In genomic region chr16:18377203-18377602, GRCm38 (mm10) we compare ENCODE assay signal across 10 mouse cellular contexts. TPM values are rescaled to one million over a fixed set of nuclear protein-coding genes. Genes with fewer than 3 reads are reported as not detected.
DNase-seq lines count a peak whose midpoint lies in the region; ATAC-seq and TF ChIP-seq lines count a peak whose summit lies in the region.
"Had no signal": no experiment of that assay in that cellular context is flagged by ENCODE, and none has a peak within 500 bp of the region (broad histone marks: within the 10 kb centered on the region; RNA-seq: fewer than 3 reads in every experiment).

No protein-coding gene starts in this region.

- ATAC-seq in megakaryocyte, adult 5-6 weeks (ENCODE audit: poor library complexity, severe bottlenecking), result no peak
- 0 out of 2 replicates have a peak, but pooled peaks have one; percentile 49 for ATAC-seq in intestine, embryonic 16.5 days
- peak; percentile 82 for ATAC-seq in liver, postnatal 0 days
- ATAC-seq: forebrain, embryonic 15.5 days had no signal

- H3K9me3 ChIP-seq in megakaryocyte, embryonic 14.5 days, result no peaks in the 10 kb centered on the region
- H3K9me3 ChIP-seq in intestine, embryonic 16.5 days (ENCODE audit: control insufficient read depth, low read length), result no peaks in the 10 kb centered on the region
- H3K9me3 ChIP-seq in liver, postnatal 0 days (ENCODE audit: low read length), result no peaks in the 10 kb centered on the region
- H3K9me3 ChIP-seq: forebrain, embryonic 15.5 days had no signal

- TF ChIP-seq EP300 in liver, postnatal 0 days (IDR thresholded peaks at IDR 0.05; ENCODE audit: low read depth), result no peak

- peaks cover 37% of the 10 kb centered on the region for H3K27me3 ChIP-seq in megakaryocyte, embryonic 14.5 days (replicated peaks)
- H3K27me3 ChIP-seq in intestine, embryonic 16.5 days (replicated peaks; ENCODE audit: control insufficient read depth, insufficient read depth, low read length), result no peaks in the 10 kb centered on the region
- no peaks in the 10 kb centered on the region for H3K27me3 ChIP-seq in liver, postnatal 0 days (ENCODE audit: insufficient read depth, low read length)
- H3K27me3 ChIP-seq: forebrain, embryonic 15.5 days had no signal

- DNase-seq in R1 (ENCODE audit: low read depth, low spot score), result peak; percentile 77
- no peak for DNase-seq in liver, postnatal 0 days
- no peak for DNase-seq in gastrocnemius, adult 2 months
- no peak for DNase-seq in spleen, postnatal 10 days (ENCODE audit: low spot score in 2 of 2)
- DNase-seq: cerebellum, adult 9-10 months had no signal

- H3K4me3 ChIP-seq in megakaryocyte, embryonic 14.5 days (replicated peaks), result peak overlapping the region; percentile 18
- H3K4me3 ChIP-seq in intestine, embryonic 16.5 days (ENCODE audit: low read length), result no peak overlapping the region
- no peak overlapping the region for H3K4me3 ChIP-seq in liver, postnatal 0 days (ENCODE audit: low read depth, low read length)
- no peak overlapping the region for H3K4me3 ChIP-seq in gastrocnemius, adult 2 months
- H3K4me3 ChIP-seq: forebrain, embryonic 15.5 days had no signal

- H3K36me3 ChIP-seq in megakaryocyte, embryonic 14.5 days (replicated peaks; ENCODE audit: low read length), result no peaks in the 10 kb centered on the region
- H3K36me3 ChIP-seq in intestine, embryonic 16.5 days (ENCODE audit: control insufficient read depth, insufficient read depth, low read length), result no peaks in the 10 kb centered on the region
- no peaks in the 10 kb centered on the region for H3K36me3 ChIP-seq in liver, postnatal 0 days (replicated peaks; ENCODE audit: insufficient read depth, low read length)
- H3K36me3 ChIP-seq: forebrain, embryonic 15.5 days had no signal

- no peak overlapping the region for H3K9ac ChIP-seq in intestine, embryonic 16.5 days (ENCODE audit: low read depth, low read length)
- H3K9ac ChIP-seq in liver, postnatal 0 days (replicated peaks), result no peak overlapping the region; the same call in 1 of the 2 replicates
- H3K9ac ChIP-seq: forebrain, embryonic 15.5 days; hindbrain, embryonic 14.5 days had no signal

- peaks cover 33% of the 10 kb centered on the region for H3K4me1 ChIP-seq in megakaryocyte, embryonic 14.5 days
- H3K4me1 ChIP-seq in intestine, embryonic 16.5 days (ENCODE audit: control insufficient read depth, insufficient read depth, low read length), result peaks cover 16% of the 10 kb centered on the region
- H3K4me1 ChIP-seq in liver, postnatal 0 days (ENCODE audit: insufficient read depth), result peaks cover 13% of the 10 kb centered on the region

- TF ChIP-seq CTCF in liver, postnatal 0 days (IDR thresholded peaks at IDR 0.05; ENCODE audit: low read depth), result no peak
- TF ChIP-seq CTCF in gastrocnemius, adult 2 months (IDR thresholded peaks at IDR 0.05), result no peak

- WGBS in intestine, embryonic 16.5 days, result 29% methylated on average over 3 of the region's 3 CpGs
- WGBS in liver, postnatal 0 days (ENCODE audit: insufficient replicate concordance), result 31% methylated on average over 3 of the region's 3 CpGs

- H3K27ac ChIP-seq in intestine, embryonic 16.5 days (ENCODE audit: low read length), result peak overlapping the region; percentile 37; the same call in 1 of the 2 replicates
- H3K27ac ChIP-seq in liver, postnatal 0 days (ENCODE audit: low read depth), result peak overlapping the region; percentile 51
- no peak overlapping the region for H3K27ac ChIP-seq in gastrocnemius, adult 2 months
- H3K27ac ChIP-seq: forebrain, embryonic 15.5 days; hindbrain, embryonic 14.5 days had no signal

- H3K4me2 ChIP-seq in intestine, embryonic 16.5 days (ENCODE audit: low read depth, low read length), result no peak overlapping the region
- H3K4me2 ChIP-seq in liver, postnatal 0 days (ENCODE audit: low read depth, low read length), result no peak overlapping the region
- H3K4me2 ChIP-seq: forebrain, embryonic 15.5 days; hindbrain, embryonic 14.5 days had no signal

- intact Hi-C loops in gastrocnemius, adult 2 months (cut with DNase I), result no loop called here

RNA-seq across cellular contexts. Expression of gene Arvcf, which starts 29.2 kb away (rescaled TPM):
- 2.6 TPM in 1 of 2 replicates, not detected in the other for polyA plus RNA-seq in megakaryocyte, embryonic 14.5 days (2012; ENCODE audit: insufficient read depth, low replicate concordance)
- total RNA-seq in megakaryocyte, adult 5-6 weeks (2015), result 0.38 and 0.68 TPM in 2 replicates
- total RNA-seq in megakaryocyte, adult 5-6 weeks (2017), result 1.5 and 3.0 TPM in 2 replicates
- polyA plus RNA-seq in intestine, embryonic 16.5 days (2015; fragmentation: Nextera tagmentation; extraction: Ambion mirVana), result 18.4 and 21.7 TPM in 2 replicates
- polyA plus RNA-seq in liver, postnatal 0 days (2015; fragmentation: Nextera tagmentation; extraction: Ambion mirVana), result 7.0 and 9.7 TPM in 2 replicates
- 1 to 10 TPM; 7.0 to 8.9 TPM for total RNA-seq in gastrocnemius, adult 2 months (2021)

RNA-seq across cellular contexts. Expression of gene Tango2, which starts 29.3 kb away (rescaled TPM):
- 17.3 and 33.0 TPM in 2 replicates for polyA plus RNA-seq in megakaryocyte, embryonic 14.5 days (2012; ENCODE audit: insufficient read depth, low replicate concordance)
- total RNA-seq in megakaryocyte, adult 5-6 weeks (2015), result 27.2 and 27.4 TPM in 2 replicates
- total RNA-seq in megakaryocyte, adult 5-6 weeks (2017), result 5.7 and 11.8 TPM in 2 replicates
- 62.4 and 69.8 TPM in 2 replicates for polyA plus RNA-seq in intestine, embryonic 16.5 days (2015; fragmentation: Nextera tagmentation; extraction: Ambion mirVana)
- 54.1 and 61.1 TPM in 2 replicates for polyA plus RNA-seq in liver, postnatal 0 days (2015; fragmentation: Nextera tagmentation; extraction: Ambion mirVana)
- total RNA-seq in gastrocnemius, adult 2 months (2021), result 10 to 100 TPM; 41.8 to 59.7 TPM

RNA-seq across cellular contexts. Expression of gene Txnrd2, which starts 49.0 kb away (rescaled TPM):
- polyA plus RNA-seq in megakaryocyte, embryonic 14.5 days (2012; ENCODE audit: insufficient read depth, low replicate concordance), result 6.9 TPM in 1 of 2 replicates, not detected in the other
- 10.3 and 11.8 TPM in 2 replicates for total RNA-seq in megakaryocyte, adult 5-6 weeks (2015)
- 7.0 and 9.3 TPM in 2 replicates for total RNA-seq in megakaryocyte, adult 5-6 weeks (2017)
- 28.4 and 29.8 TPM in 2 replicates for polyA plus RNA-seq in intestine, embryonic 16.5 days (2015; fragmentation: Nextera tagmentation; extraction: Ambion mirVana)
- polyA plus RNA-seq in liver, postnatal 0 days (2015; fragmentation: Nextera tagmentation; extraction: Ambion mirVana), result 51.2 and 53.3 TPM in 2 replicates
- 10 to 100 TPM; 18.9 to 21.4 TPM for total RNA-seq in gastrocnemius, adult 2 months (2021)

RNA-seq across cellular contexts. Expression of gene Comt, which starts 49.4 kb away (rescaled TPM):
- 52.8 and 53.5 TPM in 2 replicates for polyA plus RNA-seq in megakaryocyte, embryonic 14.5 days (2012; ENCODE audit: insufficient read depth, low replicate concordance)
- total RNA-seq in megakaryocyte, adult 5-6 weeks (2015), result 37.8 and 40.8 TPM in 2 replicates
- total RNA-seq in megakaryocyte, adult 5-6 weeks (2017), result 40.1 and 43.8 TPM in 2 replicates
- 109 and 110 TPM in 2 replicates for polyA plus RNA-seq in intestine, embryonic 16.5 days (2015; fragmentation: Nextera tagmentation; extraction: Ambion mirVana)
- 100 and 125 TPM in 2 replicates for polyA plus RNA-seq in liver, postnatal 0 days (2015; fragmentation: Nextera tagmentation; extraction: Ambion mirVana)
- total RNA-seq in gastrocnemius, adult 2 months (2021), result 10 to 100 TPM; 35.4 to 43.5 TPM
